ENCODE assay signal across 9 mouse cellular contexts in the genomic region with DNA sequence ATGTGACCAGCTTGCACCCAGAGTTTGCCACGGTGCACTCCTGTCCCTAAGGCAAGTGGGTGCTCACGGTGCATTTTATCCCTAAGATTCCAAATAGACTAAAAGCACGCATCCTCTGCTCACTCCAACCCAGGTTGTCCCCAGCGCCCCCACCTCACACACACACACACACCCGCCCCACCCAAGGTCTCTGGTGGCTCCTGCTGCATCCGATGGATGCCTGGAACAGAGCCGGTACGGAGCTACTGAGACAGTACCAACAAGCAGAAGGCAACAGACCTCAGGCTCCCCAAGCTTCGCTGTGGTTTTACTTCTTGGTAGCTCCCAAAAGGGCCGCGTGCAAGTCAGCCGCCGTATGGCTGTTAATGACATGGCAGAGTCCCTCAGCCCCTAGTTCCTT. TPM values are rescaled to one million over a fixed set of nuclear protein-coding genes. Genes with fewer than 3 reads are reported as not detected.
DNase-seq lines count a peak whose midpoint lies in the region; ATAC-seq and TF ChIP-seq lines count a peak whose summit lies in the region.
"Had no signal": no experiment of that assay in that cellular context is flagged by ENCODE, and none has a peak within 500 bp of the region (broad histone marks: within the 10 kb centered on the region; RNA-seq: fewer than 3 reads in every experiment).

No protein-coding gene starts in this region.

- H3K27ac ChIP-seq in heart, embryonic 10.5 days, result peak overlapping the region; percentile 68
- no peak overlapping the region for H3K27ac ChIP-seq in ES-E14 (ENCODE audit: insufficient read depth, low read depth, low read length, poor library complexity, severe bottlenecking)
- H3K27ac ChIP-seq in hindbrain, embryonic 11.5 days (ENCODE audit: low read depth, low read length), result no peak overlapping the region
- H3K27ac ChIP-seq in liver, postnatal 0 days (ENCODE audit: low read depth), result no peak overlapping the region

- H3K36me3 ChIP-seq in heart, embryonic 10.5 days, result peaks cover 19% of the 10 kb centered on the region
- H3K36me3 ChIP-seq in ES-E14 (ENCODE audit: control insufficient read depth, insufficient read depth, low read length, poor library complexity, severe bottlenecking), result peaks cover 13% of the 10 kb centered on the region
- H3K36me3 ChIP-seq in hindbrain, embryonic 11.5 days (ENCODE audit: control insufficient read depth, insufficient read depth, low read length), result no peaks in the 10 kb centered on the region
- H3K36me3 ChIP-seq in liver, postnatal 0 days (replicated peaks; ENCODE audit: insufficient read depth, low read length), result no peaks in the 10 kb centered on the region

- no peak for TF ChIP-seq EP300 in liver, postnatal 0 days (IDR thresholded peaks at IDR 0.05; ENCODE audit: low read depth)

- H3K4me2 ChIP-seq in hindbrain, embryonic 11.5 days (replicated peaks; ENCODE audit: low read depth, low read length), result peak overlapping the region; percentile 37
- 0 out of 2 replicates have a peak overlapping the region, but pooled peaks have one; percentile 35 for H3K4me2 ChIP-seq in liver, postnatal 0 days (ENCODE audit: low read depth, low read length)

- TF ChIP-seq CTCF in liver, postnatal 0 days (IDR thresholded peaks at IDR 0.05; ENCODE audit: low read depth), result no peak

- no peaks in the 10 kb centered on the region for H3K27me3 ChIP-seq in heart, embryonic 10.5 days (ENCODE audit: insufficient read depth, poor library complexity, severe bottlenecking)
- H3K27me3 ChIP-seq in hindbrain, embryonic 11.5 days (ENCODE audit: control insufficient read depth, insufficient read depth, low read length), result peaks cover 7% of the 10 kb centered on the region; the same call in 1 of the 2 replicates
- H3K27me3 ChIP-seq in liver, postnatal 0 days (ENCODE audit: insufficient read depth, low read length), result peaks cover 8% of the 10 kb centered on the region

- in situ Hi-C loops in ES-E14 (cut with MboI; ENCODE audit: low sequenced_read_pairs in 2 of 2, unreplicated experiment in 2 of 2), result loop anchor here (25.0 kb wide), 1 partner anchor 232 kb away; no protein-coding TSS in a partner anchor

- 0 out of 2 replicates have a peak, but pooled peaks have one; percentile 43 for ATAC-seq in hindbrain, embryonic 11.5 days (ENCODE audit: low FRiP score)
- ATAC-seq in liver, postnatal 0 days, result no peak

- no peaks in the 10 kb centered on the region for H3K9me3 ChIP-seq in heart, embryonic 10.5 days
- no peaks in the 10 kb centered on the region for H3K9me3 ChIP-seq in ES-E14 (ENCODE audit: control insufficient read depth, insufficient read depth, low read depth, low read length)
- no peaks in the 10 kb centered on the region for H3K9me3 ChIP-seq in hindbrain, embryonic 11.5 days (ENCODE audit: control insufficient read depth, low read length)
- no peaks in the 10 kb centered on the region for H3K9me3 ChIP-seq in liver, postnatal 0 days (ENCODE audit: low read length)

- peak overlapping the region; percentile 54 for H3K4me3 ChIP-seq in heart, embryonic 10.5 days
- peak overlapping the region in 1 of 2 experiments; percentile 22; a peak in 2 of 4 replicates for H3K4me3 ChIP-seq in ES-E14 (ENCODE audit: insufficient read depth in 1 of 2, low read depth in 1 of 2, low read length in 2 of 2, poor library complexity in 1 of 2, severe bottlenecking in 1 of 2)
- peak overlapping the region; percentile 17; the same call in 1 of the 2 replicates for H3K4me3 ChIP-seq in hindbrain, embryonic 11.5 days (ENCODE audit: low read depth, low read length)
- no peak overlapping the region for H3K4me3 ChIP-seq in liver, postnatal 0 days (ENCODE audit: low read depth, low read length)

- H3K9ac ChIP-seq in ES-E14 (ENCODE audit: insufficient read depth, low read depth, low read length, poor library complexity, severe bottlenecking), result 0 out of 2 replicates have a peak overlapping the region, but pooled peaks have one; percentile 6
- no peak overlapping the region for H3K9ac ChIP-seq in hindbrain, embryonic 11.5 days (ENCODE audit: low read depth, low read length)
- H3K9ac ChIP-seq in liver, postnatal 0 days (replicated peaks), result no peak overlapping the region

- 16% methylated on average over 13 of the region's 13 CpGs for WGBS in heart, embryonic 10.5 days
- WGBS in hindbrain, embryonic 11.5 days, result 13% methylated on average over 13 of the region's 13 CpGs
- WGBS in liver, postnatal 0 days (ENCODE audit: insufficient replicate concordance), result 12% methylated on average over 13 of the region's 13 CpGs

- DNase-seq in heart, embryonic 10.5 days (ENCODE audit: low spot score), result no peak
- DNase-seq in heart, adult 18-20 months, result no peak
- DNase-seq in ES-E14 (ENCODE audit: low read depth, low spot score), result no peak
- no peak for DNase-seq in hindbrain, embryonic 11.5 days (ENCODE audit: low spot score)
- no peak for DNase-seq in liver, postnatal 0 days
- no peak for DNase-seq in retina, postnatal 1 day
- no peak for DNase-seq in right cerebral cortex, postnatal 4 days
- no peak for DNase-seq in layer of hippocampus, postnatal 36 days

- peaks cover 58% of the 10 kb centered on the region for H3K4me1 ChIP-seq in heart, embryonic 10.5 days
- H3K4me1 ChIP-seq in ES-E14 (ENCODE audit: control insufficient read depth in 2 of 2, insufficient read depth in 2 of 2, low read length in 2 of 2, poor library complexity in 1 of 2), result peaks cover 2 to 6% of the 10 kb centered on the region in 2 experiments; a peak in 2 of 4 replicates
- peaks cover 2% of the 10 kb centered on the region; the same call in 1 of the 2 replicates for H3K4me1 ChIP-seq in hindbrain, embryonic 11.5 days (replicated peaks; ENCODE audit: control insufficient read depth, insufficient read depth, low read length)
- no peaks in the 10 kb centered on the region for H3K4me1 ChIP-seq in liver, postnatal 0 days (ENCODE audit: insufficient read depth)

TF ChIP-seq in ES-E14, 5 proteins besides CTCF, POLR2A, EP300 and RAD21:
- TF ChIP-seq ZC3H11A (IDR thresholded peaks at IDR 0.05; ENCODE audit: borderline replicate concordance, low read depth, low read length) (no peak), HCFC1 (IDR thresholded peaks at IDR 0.05; ENCODE audit: borderline replicate concordance, insufficient read depth, low read length) (no peak), ZNF384 (IDR thresholded peaks at IDR 0.05; ENCODE audit: low read depth, low read length) (no peak), MAFK (IDR thresholded peaks at IDR 0.05; ENCODE audit: insufficient read depth, low read depth, low read length) (no peak), CHD2 (IDR thresholded peaks at IDR 0.05; ENCODE audit: low read depth, low read length) (no peak)

RNA-seq across cellular contexts. Expression of a gene that starts 0.4 kb away (rescaled TPM):
- polyA plus RNA-seq in heart, embryonic 10.5 days (2016; fragmentation: Nextera tagmentation; extraction: Ambion mirVana), result 3.5 and 3.7 TPM in 2 replicates
- under 1 TPM; 0.27 to 0.36 TPM for total RNA-seq in heart, adult 18-20 months (2021)
- 6.5 and 17.2 TPM in 2 replicates for total RNA-seq in ES-E14 (2012; rRNA removed)
- 2.6 and 2.7 TPM in 2 replicates for polyA plus RNA-seq in hindbrain, embryonic 11.5 days (2014; fragmentation: Nextera tagmentation; extraction: Ambion mirVana)
- not detected in 2 replicates for polyA plus RNA-seq in liver, postnatal 0 days (2015; fragmentation: Nextera tagmentation; extraction: Ambion mirVana)
- total RNA-seq in layer of hippocampus, postnatal 36 days (2021), result 1 to 10 TPM; 1.7 to 2.4 TPM
- total RNA-seq: common myeloid progenitor, adult 5-6 weeks had no signal

RNA-seq across cellular contexts. Expression of a gene that starts 18.5 kb away (rescaled TPM):
- polyA plus RNA-seq in heart, embryonic 10.5 days (2016; fragmentation: Nextera tagmentation; extraction: Ambion mirVana), result 219 and 275 TPM in 2 replicates
- 100 to 1,000 TPM; 120 to 144 TPM for total RNA-seq in heart, adult 18-20 months (2021)
- total RNA-seq in ES-E14 (2012; rRNA removed), result 412 and 560 TPM in 2 replicates
- 73.4 and 75.1 TPM in 2 replicates for polyA plus RNA-seq in hindbrain, embryonic 11.5 days (2014; fragmentation: Nextera tagmentation; extraction: Ambion mirVana)
- polyA plus RNA-seq in liver, postnatal 0 days (2015; fragmentation: Nextera tagmentation; extraction: Ambion mirVana), result 55.5 and 61.1 TPM in 2 replicates
- total RNA-seq in layer of hippocampus, postnatal 36 days (2021), result 100 to 1,000 TPM; 154 to 157 TPM
